Mouse (Mus musculus) liver, embryonic 11.5 days (tissue): ENCODE results near the gene Naa10. TPM values are rescaled to one million over a fixed set of nuclear protein-coding genes. Genes with fewer than 3 reads are reported as not detected.

Experiments
- ATAC-seq: fragments of 200-750 bp; cut with Nextera tagmentation; replicated peaks from 2 replicates; pipeline ENCODE4 v1.8.0; 2017; ENCODE audit warnings: moderate number of reproducible peaks, mild to moderate bottlenecking, moderate TSS enrichment, moderate library complexity; ENCODE audit not compliant: low FRiP score
- DNase-seq: peaks from one replicate; pipeline ENCODE4 v3.0.0-alpha.2; 2017; ENCODE audit warnings: low spot score
- H3K27ac ChIP-seq: fragments of 300-500 bp; sonication (generic); 2 replicates; pipeline ENCODE4 v1.5.1; 2014; ENCODE audit warnings: mild to moderate bottlenecking, low read depth, low read length, control low read depth
- H3K27me3 ChIP-seq: fragments of 300-500 bp; sonication (generic); replicated peaks from 2 replicates; pipeline ENCODE4 v1.6.1; 2014; ENCODE audit warnings: low read length, mixed read lengths; ENCODE audit not compliant: control insufficient read depth, insufficient read depth
- H3K36me3 ChIP-seq: fragments of 300-500 bp; sonication (generic); 2 replicates; pipeline ENCODE4 v1.6.1; 2014; ENCODE audit warnings: mild to moderate bottlenecking, low read length, moderate library complexity, mixed read lengths; ENCODE audit not compliant: control insufficient read depth, insufficient read depth
- H3K4me1 ChIP-seq: fragments of 300-500 bp; sonication (generic); replicated peaks from 2 replicates; pipeline ENCODE4 v1.6.1; 2014; ENCODE audit warnings: low read length, mixed read lengths; ENCODE audit not compliant: control insufficient read depth, insufficient read depth
- H3K4me2 ChIP-seq: fragments of 300-500 bp; sonication (generic); 2 replicates; pipeline ENCODE4 v1.6.1; 2014; ENCODE audit warnings: mild to moderate bottlenecking, control low read depth, moderate library complexity
- H3K4me3 ChIP-seq: fragments of 300-500 bp; sonication (generic); 2 replicates; pipeline ENCODE4 v1.5.1; 2014; ENCODE audit warnings: low read depth, low read length, control low read depth
- H3K9ac ChIP-seq: fragments of 300-500 bp; sonication (generic); 2 replicates; pipeline ENCODE4 v1.6.1; 2014; ENCODE audit warnings: low read depth, low read length, control low read depth
- H3K9me3 ChIP-seq: fragments of 300-500 bp; sonication (generic); 2 replicates; pipeline ENCODE4 v1.6.1; 2016; ENCODE audit warnings: low read length, inconsistent platforms, mixed read lengths; ENCODE audit not compliant: control insufficient read depth
- WGBS: fragments of 180-500 bp; shearing (Covaris S2); extraction: QIAGEN DNeasy Blood & Tissue Kit; methylation state at CpG from one replicate; pipeline ENCODE4 v1.1.7; 2014; 5-methylcytosine and 5-hydroxymethylcytosine counted together
- polyA plus RNA-seq: library from polyadenylated mRNA; unstranded; fragments of >200 nt; fragmentation: Nextera tagmentation; extraction: Ambion mirVana; gene quantifications from 2 replicates; pipeline ENCODE4 v1.2.1, GENCODE M21; 2014

Naa10 gene
- polyA plus RNA-seq, 1 experiment from 2014 or later = 210 TPM

DNA sequence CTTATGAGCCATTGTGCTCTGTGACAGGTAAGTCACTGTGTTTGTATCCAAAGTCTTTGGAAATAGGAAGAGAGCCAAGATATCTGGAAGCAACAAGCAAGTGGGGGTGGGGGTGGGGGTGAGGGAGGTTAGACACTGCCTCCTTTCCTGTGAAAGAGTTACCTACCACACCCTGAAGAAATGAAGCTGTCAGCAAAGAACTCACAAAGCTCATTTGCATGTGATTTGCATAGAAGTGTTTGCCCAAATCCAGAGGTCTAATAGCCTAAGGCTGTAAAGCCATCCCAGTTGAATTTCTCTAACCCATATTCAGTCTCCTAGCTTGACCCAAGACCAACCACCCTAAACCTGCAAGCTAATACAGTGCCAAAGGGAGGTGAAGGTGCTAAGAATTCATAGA is 11.3 kb downstream of the Naa10 start:
- peak overlapping the region; percentile 40 for H3K4me3 ChIP-seq
- H3K27me3 ChIP-seq = peaks cover 3% of the 10 kb centered on the region; the same call in 1 of the 2 replicates
- no peaks in the 10 kb centered on the region for H3K9me3 ChIP-seq
- H3K36me3 ChIP-seq = no peaks in the 10 kb centered on the region
- peak overlapping the region; percentile 56; the same call in 1 of the 2 replicates for H3K27ac ChIP-seq
- peaks cover 2% of the 10 kb centered on the region for H3K4me1 ChIP-seq
- no peak for ATAC-seq
- no peak overlapping the region; the same call in 1 of the 2 replicates for H3K9ac ChIP-seq
- DNase-seq = no peak
- H3K4me2 ChIP-seq = peak overlapping the region; percentile 75

GRCm38 (mm10) chrX:73910049-73910448 is 11.7 kb downstream of the Naa10 start:
- peak overlapping the region; percentile 75 for H3K4me2 ChIP-seq
- no peaks in the 10 kb centered on the region for H3K36me3 ChIP-seq
- no peak overlapping the region for H3K27ac ChIP-seq
- peaks cover 2% of the 10 kb centered on the region for H3K4me1 ChIP-seq
- H3K9ac ChIP-seq = no peak overlapping the region
- peak overlapping the region; percentile 40 for H3K4me3 ChIP-seq
- DNase-seq (no peak), ATAC-seq (no peak)
- H3K27me3 ChIP-seq = peaks cover 3% of the 10 kb centered on the region; the same call in 1 of the 2 replicates
- no peaks in the 10 kb centered on the region for H3K9me3 ChIP-seq
- 31% methylated on average over 1 of the region's 1 CpGs for WGBS

DNA sequence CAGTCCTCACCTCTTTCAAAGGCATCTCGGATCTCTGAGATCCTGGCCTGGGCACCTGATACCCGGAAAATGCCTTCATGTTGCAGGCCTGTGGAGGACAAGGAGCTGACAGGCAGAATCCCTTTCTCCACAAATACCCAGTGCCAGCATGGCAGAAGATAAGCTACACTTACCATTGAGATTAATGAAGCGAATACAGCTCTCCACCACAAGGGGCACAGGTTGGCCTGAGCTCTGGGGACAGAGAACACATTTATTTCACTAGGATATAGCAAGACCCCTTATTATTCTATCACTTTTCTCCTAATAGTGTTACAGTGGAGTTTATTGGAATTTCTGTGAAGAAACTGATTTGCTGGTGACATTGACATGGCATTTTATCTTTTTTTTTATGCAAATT is 23.8 kb downstream of the Naa10 start:
- 66% methylated on average over 3 of the region's 3 CpGs for WGBS
- Histone ChIP-seq H3K9ac (no peak overlapping the region), H3K36me3 (no peaks in the 10 kb centered on the region), H3K9me3 (no peaks in the 10 kb centered on the region), H3K4me1 (no peaks in the 10 kb centered on the region), H3K27me3 (no peaks in the 10 kb centered on the region), H3K4me3 (no peak overlapping the region), H3K4me2 (no peak overlapping the region), H3K27ac (no peak overlapping the region)
- ATAC-seq (no peak), DNase-seq (no peak)

GRCm38 (mm10) chrX:73895719-73896118 is 26.0 kb downstream of the Naa10 start, which contains the start of gene L1cam:
L1cam (minus strand) TSS chrX:73896105.
- 13% methylated on average over 2 of the region's 2 CpGs for WGBS
- DNase-seq (no peak), ATAC-seq (no peak)
- Histone ChIP-seq H3K4me2 (no peak within 1 kb of the TSS), H3K27ac (no peak within 1 kb of the TSS), H3K4me1 (no peaks in the 10 kb centered on the region), H3K9me3 (no peaks in the 10 kb centered on the region), H3K9ac (no peak within 1 kb of the TSS), H3K27me3 (peaks cover 3% of the 10 kb centered on the region), H3K36me3 (no peaks in the 10 kb centered on the region), H3K4me3 (no peak within 1 kb of the TSS)

GRCm38 (mm10) chrX:73892833-73893232 is 28.9 kb downstream of the Naa10 start:
- Histone ChIP-seq H3K9ac (no peak overlapping the region), H3K9me3 (no peaks in the 10 kb centered on the region), H3K27me3 (peaks cover 3% of the 10 kb centered on the region), H3K27ac (no peak overlapping the region), H3K4me2 (no peak overlapping the region), H3K4me1 (no peaks in the 10 kb centered on the region), H3K36me3 (no peaks in the 10 kb centered on the region), H3K4me3 (no peak overlapping the region)
- WGBS = 82% methylated on average over 14 of the region's 14 CpGs
- ATAC-seq (no peak), DNase-seq (no peak)

- H3K4me3 ChIP-seq = no peak within 1 kb of the TSS
- 69% methylated on average over 6 of the region's 6 CpGs for WGBS
- no peak within 1 kb of the TSS for H3K27ac ChIP-seq
- H3K4me1 ChIP-seq = no peaks in the 10 kb centered on the region
- H3K9ac ChIP-seq = no peak within 1 kb of the TSS
- DNase-seq (no peak), ATAC-seq (no peak)
- H3K4me2 ChIP-seq = no peak within 1 kb of the TSS
- H3K9me3 ChIP-seq = no peaks in the 10 kb centered on the region
- H3K27me3 ChIP-seq = peaks cover 3% of the 10 kb centered on the region
- H3K36me3 ChIP-seq = no peaks in the 10 kb centered on the region
Measured at GRCm38 (mm10) chrX:73891551-73892152, 30.1 kb downstream of the Naa10 start, which contains the start of gene Avpr2. Avpr2 (plus strand) TSS chrX:73892102.

GRCm38 (mm10) chrX:73881463-73881862 is 40.3 kb downstream of the Naa10 start:
- Histone ChIP-seq H3K9ac (no peak overlapping the region), H3K9me3 (no peaks in the 10 kb centered on the region), H3K27ac (no peak overlapping the region), H3K36me3 (no peaks in the 10 kb centered on the region), H3K4me2 (no peak overlapping the region), H3K27me3 (peaks cover 34% of the 10 kb centered on the region), H3K4me3 (no peak overlapping the region), H3K4me1 (no peaks in the 10 kb centered on the region)
- ATAC-seq = no peak
- WGBS = 25% methylated on average over 6 of the region's 6 CpGs
- no peak for DNase-seq

DNA sequence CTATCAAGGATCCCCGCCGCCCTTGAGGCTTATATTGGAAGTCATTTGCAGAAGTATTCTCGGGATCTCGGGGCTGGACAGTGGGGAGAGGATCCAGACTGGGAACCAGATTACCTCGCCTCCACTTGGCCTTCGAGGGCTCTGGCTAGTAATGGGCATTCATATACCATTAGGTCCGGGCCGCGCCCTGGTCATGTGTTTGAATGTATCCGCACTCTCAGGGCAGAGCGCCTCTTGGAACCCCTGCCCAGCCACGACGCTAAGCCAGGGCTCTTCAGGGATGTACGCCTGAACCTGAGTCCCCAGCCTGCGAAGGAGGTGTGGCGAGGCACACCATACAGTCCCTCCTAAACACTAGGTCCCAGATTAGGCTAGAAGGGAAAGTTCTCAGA is 40.7 kb downstream of the Naa10 start:
- Histone ChIP-seq H3K4me2 (peak overlapping the region; percentile 62), H3K36me3 (no peaks in the 10 kb centered on the region), H3K9ac (no peak overlapping the region), H3K4me1 (no peaks in the 10 kb centered on the region), H3K4me3 (peak overlapping the region; percentile 40; the same call in 1 of the 2 replicates), H3K27ac (no peak overlapping the region), H3K27me3 (peaks cover 38% of the 10 kb centered on the region), H3K9me3 (no peaks in the 10 kb centered on the region)
- WGBS = 17% methylated on average over 16 of the region's 16 CpGs
- DNase-seq (no peak), ATAC-seq (no peak)
